Mouse (Mus musculus) forebrain, embryonic 14.5 days (tissue): ENCODE results near the gene Hdhd5. TPM values are rescaled to one million over a fixed set of nuclear protein-coding genes. Genes with fewer than 3 reads are reported as not detected.

Experiments
- ATAC-seq: fragments of 200-750 bp; cut with Nextera tagmentation; 2 replicates; pipeline ENCODE4 v1.8.0; 2017; ENCODE audit warnings: mild to moderate bottlenecking, moderate library complexity
- DNase-seq: peaks from one replicate; pipeline ENCODE4 v3.0.0-alpha.2; 2015; ENCODE audit warnings: low spot score
- H3K27ac ChIP-seq: fragments of 300-500 bp; sonication (generic); 2 replicates; pipeline ENCODE4 v1.5.1; 2014; ENCODE audit warnings: low read depth, mild to moderate bottlenecking, control low read depth, low read length, moderate library complexity
- H3K27me3 ChIP-seq: fragments of 300-500 bp; sonication (generic); replicated peaks from 2 replicates; pipeline ENCODE4 v1.6.1; 2014; ENCODE audit warnings: low read length, control low read depth, mixed read lengths; ENCODE audit not compliant: control insufficient read depth, insufficient read depth
- H3K36me3 ChIP-seq: fragments of 300-500 bp; sonication (generic); 2 replicates; pipeline ENCODE4 v1.6.1; 2014; ENCODE audit warnings: low read length, control low read depth; ENCODE audit not compliant: control insufficient read depth, insufficient read depth
- H3K4me1 ChIP-seq: fragments of 300-500 bp; sonication (generic); 2 replicates; pipeline ENCODE4 v1.6.1; 2014; ENCODE audit warnings: antibody characterized with exemption, low read length, control low read depth; ENCODE audit not compliant: control insufficient read depth, insufficient read depth
- H3K4me2 ChIP-seq: fragments of 300-500 bp; sonication (generic); 2 replicates; pipeline ENCODE4 v1.6.1; 2014; ENCODE audit warnings: mild to moderate bottlenecking, control low read depth, low read length
- H3K4me3 ChIP-seq: fragments of 300-500 bp; sonication (generic); 2 replicates; pipeline ENCODE4 v1.5.1; 2014; ENCODE audit warnings: low read depth, low read length, control low read depth
- H3K9ac ChIP-seq: fragments of 300-500 bp; sonication (generic); 2 replicates; pipeline ENCODE4 v1.6.1; 2014; ENCODE audit warnings: mild to moderate bottlenecking, low read length, control low read depth, moderate library complexity
- H3K9me3 ChIP-seq: fragments of 300-500 bp; sonication (generic); replicated peaks from 2 replicates; pipeline ENCODE4 v1.6.1; 2016; ENCODE audit warnings: low read length, control low read depth, mixed read lengths; ENCODE audit not compliant: control insufficient read depth
- WGBS: fragments of 180-500 bp; shearing (Covaris S2); extraction: QIAGEN DNeasy Blood & Tissue Kit; methylation state at CpG from one replicate; pipeline ENCODE4 v1.1.7; 2014; 5-methylcytosine and 5-hydroxymethylcytosine counted together
- polyA plus RNA-seq: library from polyadenylated mRNA; unstranded; fragments of >200 nt; fragmentation: Nextera tagmentation; extraction: Ambion mirVana; gene quantifications from 2 replicates; pipeline ENCODE4 v1.2.1, GENCODE M21; 2014

Gene Hdhd5
- polyA plus RNA-seq = 9.0 and 10.4 TPM in 2 replicates

DNA sequence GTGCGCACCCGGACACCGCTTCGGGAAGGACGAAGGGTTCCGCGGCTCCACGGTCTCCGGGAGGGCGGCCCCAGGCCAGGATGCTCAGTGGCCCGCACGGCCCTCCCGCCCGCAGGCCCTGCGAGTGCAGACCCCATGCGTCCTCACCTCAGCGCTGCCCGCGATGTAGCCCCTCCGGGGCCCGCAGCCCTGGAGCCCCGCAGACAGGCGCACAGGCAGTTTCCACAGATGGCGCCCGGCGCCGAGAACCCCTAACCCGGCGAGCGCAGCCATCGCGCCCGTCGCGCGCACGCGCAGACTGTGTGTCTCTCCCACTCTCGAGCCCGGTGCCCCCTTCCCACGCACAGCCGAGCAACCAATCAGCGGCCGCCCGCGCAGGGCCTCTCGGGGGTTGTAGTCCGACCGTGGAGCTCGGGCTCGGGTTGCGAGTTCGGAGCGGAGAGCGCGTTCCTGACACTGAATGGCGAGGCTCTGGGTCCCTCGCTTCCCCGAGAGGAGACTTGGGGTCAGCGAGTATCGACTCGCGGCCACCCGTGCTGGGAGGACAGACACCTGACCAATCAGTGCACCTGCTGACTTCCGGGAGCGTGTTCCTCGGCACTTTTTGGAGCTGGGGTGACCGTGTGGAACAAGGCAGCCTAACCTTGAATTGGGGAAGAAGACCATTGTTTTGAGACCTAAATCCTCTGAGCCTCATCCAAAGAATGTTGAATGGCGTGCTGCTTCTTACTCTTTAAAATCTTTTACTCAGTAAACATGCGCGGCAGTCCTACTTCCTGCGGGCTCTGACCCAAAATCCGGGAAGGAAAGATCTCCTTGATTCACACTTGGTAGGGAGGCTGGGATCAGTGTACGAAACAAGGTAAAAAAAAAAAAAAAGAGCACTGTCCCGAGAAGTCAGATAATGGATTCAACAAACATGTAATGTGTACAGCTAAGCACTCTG is at the start of gene Hdhd5:
Hdhd5 (minus strand) TSS at position 300 of the 946 bp plus-strand sequence.
- ATAC-seq (peak; percentile 99), DNase-seq (peak; percentile 97)
- no peak within 1 kb of the TSS for H3K27ac ChIP-seq
- H3K4me2 ChIP-seq = peak within 1 kb of the TSS; percentile 68
- no peaks in the 10 kb centered on the region for H3K9me3 ChIP-seq
- H3K36me3 ChIP-seq = no peaks in the 10 kb centered on the region
- WGBS = under 1% methylated on average over 72 of the region's 75 CpGs
- peak within 1 kb of the TSS; percentile 81 for H3K9ac ChIP-seq
- peak within 1 kb of the TSS; percentile 95 for H3K4me3 ChIP-seq
- peaks cover 13% of the 10 kb centered on the region; the same call in 1 of the 2 replicates for H3K4me1 ChIP-seq
- H3K27me3 ChIP-seq = no peaks in the 10 kb centered on the region

DNA sequence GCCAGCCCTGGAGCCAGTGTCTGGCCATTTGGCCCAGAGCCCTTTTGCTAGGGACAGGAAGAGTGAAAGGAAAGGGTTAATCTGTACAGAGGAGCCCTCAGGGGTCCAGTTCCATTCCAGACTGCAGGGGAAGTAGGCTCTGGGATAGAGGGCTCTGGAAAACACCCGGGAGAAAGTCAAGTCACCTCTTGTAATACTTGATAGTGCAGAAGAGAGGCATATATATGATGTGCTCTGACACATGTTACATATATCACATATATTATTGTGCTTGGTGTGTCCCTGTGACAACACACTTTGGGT is 49.5 kb upstream of the Hdhd5 start:
- no peaks in the 10 kb centered on the region for H3K36me3 ChIP-seq

DNA sequence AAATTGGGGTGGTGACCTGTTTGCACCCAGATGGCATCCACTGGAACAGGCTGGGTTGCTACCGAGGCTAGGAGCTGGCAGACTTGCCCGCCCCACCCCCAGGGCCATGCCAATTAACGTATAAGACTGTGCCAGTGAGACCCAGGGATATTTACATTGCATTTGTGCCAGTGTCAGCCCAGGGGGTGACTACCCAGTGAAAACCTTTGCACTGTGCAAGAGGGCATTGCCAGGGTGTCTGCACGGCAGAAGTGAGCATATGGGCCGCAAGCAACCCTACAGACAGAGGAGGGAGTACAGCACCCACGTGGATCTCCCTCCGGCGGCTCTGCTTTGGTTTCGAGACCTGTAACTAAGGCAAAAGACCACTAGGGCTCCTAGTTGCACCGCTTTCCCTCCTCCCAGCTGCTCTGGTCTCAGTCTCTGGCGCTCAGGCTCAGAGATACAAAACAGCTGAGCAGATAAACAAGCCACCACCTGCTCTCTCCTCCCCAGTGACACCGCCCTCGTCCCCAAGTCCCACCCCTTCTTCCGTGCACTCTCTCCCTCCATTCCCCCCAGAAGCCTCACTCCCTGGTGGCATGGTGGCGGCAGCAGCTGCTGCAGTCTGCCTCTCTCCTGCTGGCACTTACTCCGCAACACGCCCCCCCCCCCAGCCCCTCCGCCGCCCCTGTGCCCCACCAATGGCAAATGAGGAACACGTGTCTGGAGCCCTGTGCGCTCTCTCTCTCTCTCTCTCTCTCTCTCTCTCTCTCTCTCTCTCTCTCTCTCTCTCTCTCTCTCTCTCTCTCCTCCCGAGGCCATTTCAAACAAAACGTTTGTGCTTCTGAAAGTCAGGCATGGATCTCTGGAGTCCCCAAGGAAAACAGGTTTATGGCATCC is 49.0 kb upstream of the Hdhd5 start:
- Histone ChIP-seq H3K4me2 (peak overlapping the region; percentile 81), H3K36me3 (no peaks in the 10 kb centered on the region), H3K9ac (peak overlapping the region; percentile 52), H3K9me3 (no peaks in the 10 kb centered on the region), H3K27ac (peak overlapping the region; percentile 91), H3K27me3 (no peaks in the 10 kb centered on the region), H3K4me1 (peaks cover 17% of the 10 kb centered on the region), H3K4me3 (peak overlapping the region; percentile 32)
- ATAC-seq = peak; percentile 91
- WGBS = under 1% methylated on average over 20 of the region's 23 CpGs
- peak; percentile 93 for DNase-seq

More for the DNA sequence above, 49.5 kb upstream of the Hdhd5 start:
- no peaks in the 10 kb centered on the region for H3K9me3 ChIP-seq
- DNase-seq = peak; percentile 64
- peak overlapping the region; percentile 25; the same call in 1 of the 2 replicates for H3K9ac ChIP-seq
- peak; percentile 22; the same call in 1 of the 2 replicates for ATAC-seq
- peak overlapping the region; percentile 81 for H3K4me2 ChIP-seq
- H3K4me1 ChIP-seq = peaks cover 17% of the 10 kb centered on the region
- peak overlapping the region; percentile 32; the same call in 1 of the 2 replicates for H3K4me3 ChIP-seq
- no peaks in the 10 kb centered on the region for H3K27me3 ChIP-seq
- peak overlapping the region; percentile 91 for H3K27ac ChIP-seq
- WGBS = 0% methylated on average over 1 of the region's 1 CpGs

DNA sequence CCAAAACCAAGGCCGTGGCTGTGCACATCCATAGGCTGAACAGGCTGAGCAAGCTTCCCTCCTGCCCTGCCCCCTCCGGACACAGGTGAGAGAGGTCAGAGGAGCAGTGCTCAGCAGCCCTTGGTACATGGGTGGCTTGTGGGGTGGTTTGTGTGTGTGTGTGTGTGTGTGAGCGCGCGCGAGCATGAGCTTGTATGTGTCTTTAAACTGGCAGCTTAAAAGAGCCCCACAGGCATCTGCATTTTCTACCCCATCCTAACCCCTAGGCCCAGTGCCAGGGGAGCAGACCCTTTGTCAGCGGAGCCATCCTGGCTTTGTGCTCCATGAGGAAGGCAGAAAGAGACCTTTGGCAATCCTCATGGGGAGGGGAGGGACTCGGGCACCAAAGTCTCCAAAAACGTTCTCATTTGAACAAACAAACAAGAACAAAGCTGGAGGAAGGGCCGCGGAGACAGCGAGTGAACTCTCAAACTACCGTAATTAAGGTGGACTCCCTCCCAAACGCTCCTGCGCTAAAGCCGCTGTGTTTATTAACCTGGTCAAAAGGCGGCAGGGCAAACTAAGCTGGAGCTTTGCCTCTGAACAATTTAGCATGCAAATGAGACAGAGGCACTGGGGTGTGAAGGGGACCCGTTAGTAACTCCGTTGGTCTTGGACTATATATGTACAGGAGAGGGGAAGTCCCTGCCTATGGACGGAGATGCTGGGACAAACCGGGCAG is 48.2 kb upstream of the Hdhd5 start:
- DNase-seq (peak; percentile 70), ATAC-seq (peak; percentile 22)
- no peaks in the 10 kb centered on the region for H3K27me3 ChIP-seq
- H3K36me3 ChIP-seq = no peaks in the 10 kb centered on the region
- H3K9me3 ChIP-seq = no peaks in the 10 kb centered on the region
- H3K4me3 ChIP-seq = peak overlapping the region; percentile 32
- WGBS = 2% methylated on average over 21 of the region's 21 CpGs
- peak overlapping the region; percentile 81 for H3K4me2 ChIP-seq
- peaks cover 17% of the 10 kb centered on the region for H3K4me1 ChIP-seq
- peak overlapping the region; percentile 52 for H3K9ac ChIP-seq
- H3K27ac ChIP-seq = peak overlapping the region; percentile 91

DNA sequence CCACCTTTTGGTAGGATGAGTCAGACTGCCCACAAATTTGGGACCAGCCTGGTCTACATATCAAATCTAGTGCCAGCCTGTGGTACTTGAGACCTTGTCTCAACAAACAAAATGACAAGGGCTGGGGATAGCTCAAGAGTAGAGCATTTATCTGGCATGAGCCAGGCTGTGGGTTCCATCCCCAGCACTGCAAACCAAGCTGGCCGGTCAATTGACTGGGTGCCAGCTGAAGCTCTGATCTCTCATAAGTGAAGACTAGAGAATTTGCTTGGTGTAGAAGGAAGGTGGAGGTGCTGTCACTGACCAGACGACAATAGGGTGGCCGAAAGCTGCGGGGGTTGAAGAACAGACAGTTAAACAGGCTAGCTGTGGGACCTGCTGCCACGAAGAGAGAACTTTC is 47.4 kb upstream of the Hdhd5 start:
- Histone ChIP-seq H3K9me3 (no peaks in the 10 kb centered on the region), H3K36me3 (no peaks in the 10 kb centered on the region), H3K27me3 (no peaks in the 10 kb centered on the region), H3K4me1 (peaks cover 17% of the 10 kb centered on the region), H3K4me3 (no peak overlapping the region), H3K4me2 (peak overlapping the region; percentile 81; the same call in 1 of the 2 replicates), H3K9ac (peak overlapping the region; percentile 52; the same call in 1 of the 2 replicates), H3K27ac (peak overlapping the region; percentile 91; the same call in 1 of the 2 replicates)
- ATAC-seq = no peak
- DNase-seq = no peak
- 48% methylated on average over 5 of the region's 5 CpGs for WGBS

DNA sequence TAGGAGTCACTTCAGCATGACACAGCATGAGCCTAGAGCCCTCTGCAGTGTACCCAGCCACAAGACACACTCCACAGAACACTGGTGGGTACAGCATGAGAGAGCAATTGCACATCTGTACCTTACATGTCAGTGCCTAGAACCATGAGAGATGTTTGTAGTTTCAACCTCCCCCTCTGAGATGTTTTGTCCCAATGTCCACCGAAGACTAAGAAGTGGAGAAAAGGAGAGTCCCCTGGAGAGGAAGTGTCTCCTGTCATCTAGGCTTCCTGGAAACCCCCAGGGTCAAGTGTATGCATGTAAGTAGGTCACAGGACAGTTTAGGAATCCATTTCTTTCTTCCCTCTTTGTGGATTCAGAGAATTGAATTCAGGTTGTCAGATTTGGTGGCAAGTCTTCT is 41.3 kb upstream of the Hdhd5 start:
- H3K9me3 ChIP-seq = no peaks in the 10 kb centered on the region
- H3K9ac ChIP-seq = no peak overlapping the region
- no peak overlapping the region for H3K27ac ChIP-seq
- no peak overlapping the region for H3K4me3 ChIP-seq
- H3K27me3 ChIP-seq = no peaks in the 10 kb centered on the region
- no peak for DNase-seq
- no peak overlapping the region for H3K4me2 ChIP-seq
- WGBS = 83% methylated on average over 1 of the region's 1 CpGs
- H3K36me3 ChIP-seq = no peaks in the 10 kb centered on the region
- ATAC-seq = no peak
- H3K4me1 ChIP-seq = no peaks in the 10 kb centered on the region

DNA sequence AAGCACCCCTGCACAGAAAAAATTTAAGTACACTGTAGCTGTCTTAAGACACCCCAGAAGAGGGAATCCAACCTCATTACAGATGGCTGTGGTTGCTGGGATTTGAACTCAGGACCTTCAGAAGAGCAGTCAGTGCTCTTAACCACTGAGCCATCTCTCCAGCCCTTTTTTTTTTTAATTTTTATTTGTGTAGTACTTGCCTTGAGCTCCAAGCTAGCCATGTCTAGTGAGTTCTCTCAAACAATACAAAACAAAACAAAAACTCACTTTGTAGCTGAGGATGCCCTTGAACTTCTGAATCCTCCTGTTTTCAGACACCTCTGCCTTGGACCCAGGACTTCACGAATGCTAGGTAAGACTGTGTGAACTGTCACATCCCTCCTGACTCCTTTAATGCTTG is 37.1 kb upstream of the Hdhd5 start:
- Histone ChIP-seq H3K27ac (no peak overlapping the region), H3K9me3 (no peaks in the 10 kb centered on the region), H3K36me3 (no peaks in the 10 kb centered on the region), H3K4me2 (no peak overlapping the region), H3K4me3 (no peak overlapping the region), H3K27me3 (no peaks in the 10 kb centered on the region), H3K4me1 (no peaks in the 10 kb centered on the region), H3K9ac (no peak overlapping the region)
- ATAC-seq (no peak), DNase-seq (no peak)
- WGBS = 73% methylated on average over 1 of the region's 1 CpGs
